Mouse (Mus musculus) Patski (cell line): ENCODE measurements at regions not wholly inside any gene's neighbourhood (a gene's known extent, or its start where the extent isn't known, plus 50 kb on each side); places are given as distances from the start of the nearest gene placed in this dataset.

Source experiments
- ATAC-seq: fragments of 100-300 bp; one replicate; pipeline ENCODE4 v1.8.0; 2021
- CTCF ChIA-PET: fragments of 350-600 bp; sonication (Branson Sonifier 250); formaldehyde crosslinking; loops from one replicate; lab custom pipeline; 2022; ENCODE audit warnings: inconsistent platforms; lab: Charles Lee
- POLR2A ChIA-PET: fragments of 350-600 bp; sonication (Branson Sonifier 250); formaldehyde crosslinking; loops from one replicate; lab custom pipeline; 2022; ENCODE audit warnings: antibody characterized with exemption, inconsistent platforms; lab: Charles Lee
- DNase-seq: peaks from one replicate; pipeline ENCODE4 v3.0.0-alpha.2; 2011; ENCODE audit warnings: low read depth, low spot score
- H3K27me3 ChIP-seq: fragments of 371-371 bp; one replicate; pipeline ENCODE4 v1.5.1; 2021
- CTCF ChIP-seq: fragments of 100-300 bp; IDR thresholded peaks from one replicate; pipeline ENCODE4 v1.5.1; 2021
- in situ Hi-C: fragments of 300-500 bp; cut with MboI; formaldehyde crosslinking; loops from 3 replicates; pipeline ENCODE4 v1.11.1; 2018; ENCODE audit warnings: low pct_unique_long_range_greater_than_20kb, mixed read lengths

DNA sequence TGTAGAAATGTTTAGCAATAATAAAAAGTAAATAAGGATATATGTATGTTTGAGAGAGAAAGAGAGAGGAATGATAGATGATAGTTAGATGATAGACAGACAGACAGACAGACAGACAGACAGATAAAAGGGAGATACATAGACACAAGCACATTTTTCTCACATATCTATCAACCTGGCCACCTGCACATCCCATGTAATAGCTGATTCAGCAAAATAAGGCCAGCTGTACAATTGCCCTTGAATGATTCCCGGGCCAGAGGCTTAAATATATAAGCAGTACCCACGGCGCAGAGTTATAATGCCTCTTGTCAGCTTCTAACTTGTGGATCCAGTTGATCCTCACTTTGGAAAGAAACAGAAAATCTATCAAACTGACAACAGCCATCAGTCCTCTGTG lies 178.5 kb downstream of the Tmem114 start:
- H3K27me3 ChIP-seq, result peaks cover 5% of the 10 kb centered on the region
- DNase-seq, result no peak
- ChIA-PET POLR2A (no interaction called here), CTCF (no interaction called here)
- in situ Hi-C loops, result no loop called here
- no peak for ATAC-seq
- no peak for TF ChIP-seq CTCF

DNA sequence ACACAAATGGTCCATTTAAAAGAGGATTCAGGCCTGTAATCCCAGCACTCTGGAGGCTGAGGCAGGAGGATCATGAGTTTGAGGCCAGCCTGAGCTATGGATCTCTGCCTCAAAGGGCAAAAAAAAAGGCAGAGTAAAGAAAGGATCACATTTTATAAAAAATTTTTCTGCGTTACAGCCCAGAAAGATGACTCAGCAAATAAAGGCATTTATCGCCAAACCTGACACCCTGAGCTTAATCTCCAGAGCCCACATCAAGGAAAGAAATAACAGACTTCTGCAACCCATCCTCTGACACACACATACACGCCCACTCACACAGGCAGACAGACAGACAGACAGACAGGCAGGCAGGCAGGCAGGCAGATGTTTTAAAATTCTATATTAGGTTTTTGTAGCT lies 179.3 kb downstream of the Tmem114 start:
- ChIA-PET CTCF (no interaction called here), POLR2A (no interaction called here)
- ATAC-seq (no peak), DNase-seq (no peak)
- no peak for TF ChIP-seq CTCF
- in situ Hi-C loops, result no loop called here
- peaks cover 5% of the 10 kb centered on the region for H3K27me3 ChIP-seq

DNA sequence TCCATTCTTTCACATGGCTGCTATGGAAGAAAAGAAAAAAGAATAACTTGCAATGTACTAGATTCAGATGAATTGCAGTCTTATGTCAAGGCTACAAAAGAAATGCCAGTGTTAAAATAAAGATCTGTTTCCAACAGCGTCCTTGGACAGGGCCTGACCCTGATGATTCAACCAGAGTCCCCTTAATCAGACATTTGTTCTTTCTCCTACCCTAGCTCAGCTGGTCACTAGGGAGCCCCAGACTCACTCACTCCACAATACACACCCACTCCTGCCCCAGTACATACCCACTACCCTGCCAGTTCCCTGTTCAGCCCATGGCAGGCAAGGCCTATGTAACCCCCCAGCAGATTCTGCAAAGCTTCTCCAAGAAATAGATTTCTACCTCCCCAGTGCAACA lies 190.6 kb downstream of the Tmem114 start:
- in situ Hi-C loops, result no loop called here
- DNase-seq (no peak), ATAC-seq (no peak)
- CTCF ChIA-PET, result no interaction called here
- no peak for TF ChIP-seq CTCF
- POLR2A ChIA-PET, result no interaction called here
- peaks cover 7% of the 10 kb centered on the region for H3K27me3 ChIP-seq

DNA sequence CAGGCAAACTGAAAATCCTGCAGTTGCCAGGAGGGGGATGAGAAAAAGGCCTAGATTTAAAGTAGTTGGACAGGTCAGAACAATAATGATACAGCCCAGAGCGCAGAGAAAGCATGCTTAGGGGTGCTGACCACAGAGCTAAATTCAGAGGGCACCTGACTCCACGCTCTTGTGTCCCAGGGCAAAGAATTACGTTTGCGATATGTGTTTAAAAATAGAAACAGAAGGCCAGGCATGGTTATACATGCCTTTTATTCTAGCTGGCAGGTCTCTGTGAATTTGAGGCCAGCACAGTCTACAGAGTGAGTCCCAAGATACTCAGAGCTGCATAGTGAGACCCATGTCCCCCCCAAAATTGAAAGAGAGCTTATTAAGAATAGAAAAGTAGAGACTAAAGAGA lies 192.9 kb downstream of the Tmem114 start:
- ChIA-PET CTCF (no interaction called here), POLR2A (no interaction called here)
- no peak for TF ChIP-seq CTCF
- ATAC-seq (no peak), DNase-seq (no peak)
- peaks cover 13% of the 10 kb centered on the region for H3K27me3 ChIP-seq
- in situ Hi-C loops, result no loop called here

DNA sequence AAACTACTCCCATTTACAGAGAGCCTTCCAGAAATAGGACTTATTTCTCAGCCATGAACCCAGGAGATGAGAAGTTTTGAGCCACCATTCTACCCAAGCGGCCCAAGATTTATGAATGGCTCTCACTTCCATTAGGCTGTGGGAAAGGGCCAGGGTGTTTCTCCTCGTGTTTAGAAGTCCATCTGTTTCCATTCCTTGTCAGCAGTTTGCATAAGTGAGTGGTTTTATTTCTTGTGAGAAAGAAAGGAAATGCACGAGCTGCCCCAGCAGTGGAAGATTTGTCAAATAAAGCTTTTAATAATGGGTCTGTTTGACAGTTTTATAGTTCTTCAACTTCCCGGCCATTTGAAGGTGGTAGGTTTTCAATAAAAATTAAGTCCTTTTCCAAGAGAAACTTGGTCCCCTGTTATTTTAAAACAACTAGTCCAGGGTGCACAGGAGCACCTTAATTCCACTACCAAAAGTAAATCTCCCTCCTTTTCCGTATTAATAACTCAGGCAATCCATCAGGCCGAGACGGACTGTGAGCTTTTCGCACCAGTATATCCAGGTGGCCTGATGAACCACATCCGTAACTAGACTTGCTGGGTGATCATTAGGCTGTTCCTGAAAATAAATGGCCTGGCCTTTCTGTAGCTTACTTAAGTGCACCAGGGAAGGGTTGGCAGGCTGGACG lies 201.2 kb downstream of the Tmem114 start:
- ATAC-seq (no peak), DNase-seq (no peak)
- in situ Hi-C loops, result no loop called here
- POLR2A ChIA-PET, result no interaction called here
- CTCF ChIA-PET, result interaction anchor here (0.9 kb wide), 1 partner anchor 17 kb away, joined by 3 read pairs; no protein-coding TSS in a partner anchor
- H3K27me3 ChIP-seq, result peaks cover 11% of the 10 kb centered on the region
- TF ChIP-seq CTCF, result no peak

DNA sequence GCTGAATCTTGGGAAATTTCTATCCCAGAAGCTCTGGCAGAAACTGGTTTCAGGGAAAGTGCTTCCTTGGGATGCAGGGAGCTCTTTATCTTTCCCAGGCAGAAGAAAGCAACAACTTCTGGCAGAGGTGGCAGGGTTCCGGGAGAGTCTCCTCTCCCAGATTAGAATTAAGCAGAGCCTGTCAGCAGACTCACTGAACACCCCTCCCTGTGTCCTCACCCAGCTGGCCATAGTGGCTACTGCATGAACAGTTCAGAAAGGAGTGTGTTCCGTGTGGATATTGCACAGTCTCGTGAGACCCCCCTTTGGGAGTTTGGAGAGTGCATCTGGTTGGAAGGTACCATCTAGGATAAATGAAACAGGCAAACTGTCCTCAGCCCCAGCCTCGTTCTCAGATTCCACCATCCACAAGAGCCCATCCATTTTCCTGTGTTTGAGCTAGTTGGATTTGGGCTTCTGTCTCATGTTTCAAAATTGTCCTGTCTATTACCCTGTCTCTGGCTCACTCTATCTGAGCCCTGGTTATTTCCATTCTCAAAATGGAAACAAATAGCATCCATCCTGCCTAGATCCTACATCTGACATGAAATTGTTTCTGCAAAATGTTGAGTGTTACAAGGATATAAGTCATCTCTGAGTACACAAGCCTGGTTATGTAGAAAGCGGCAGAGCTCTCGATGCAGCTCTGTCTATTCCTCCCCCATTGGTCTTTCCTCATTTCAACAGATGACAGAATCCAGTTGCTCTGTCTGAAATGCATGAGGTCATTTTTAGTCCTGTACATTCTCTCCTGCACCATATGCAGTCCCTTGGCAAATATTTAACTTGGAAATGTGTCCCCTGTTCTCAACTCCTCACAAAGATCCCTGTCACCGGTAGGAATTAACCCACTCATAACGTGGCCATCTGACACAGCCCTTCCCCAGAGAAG lies 216.4 kb downstream of the Tmem114 start:
- in situ Hi-C loops, result no loop called here
- no peak for DNase-seq

DNA sequence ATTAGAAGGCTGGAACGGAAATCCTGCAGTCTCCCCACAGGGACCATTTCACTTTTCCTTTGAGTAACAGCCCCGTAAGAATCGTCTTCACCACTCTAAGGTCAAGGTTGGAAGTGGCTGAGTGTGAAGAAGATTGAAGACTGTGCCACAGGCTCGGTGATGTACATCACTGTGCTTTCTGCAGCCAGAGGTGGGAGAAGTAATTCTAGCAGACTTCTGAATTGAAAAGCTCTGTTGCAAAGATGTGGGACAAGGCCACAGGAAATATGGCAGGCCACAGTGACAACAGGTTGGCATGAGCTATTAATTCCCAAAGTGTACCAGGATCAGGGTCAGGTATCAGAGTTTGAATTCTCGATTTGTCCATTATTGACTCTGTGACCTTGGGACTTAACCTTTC lies 219.9 kb downstream of the Tmem114 start:
- ChIA-PET POLR2A (no interaction called here), CTCF (no interaction called here)
- H3K27me3 ChIP-seq, result peaks cover 3% of the 10 kb centered on the region
- ATAC-seq, result no peak
- in situ Hi-C loops, result no loop called here
- DNase-seq, result no peak
- TF ChIP-seq CTCF, result no peak

More for the DNA sequence above, 216.4 kb downstream of the Tmem114 start:
- no peaks in the 10 kb centered on the region for H3K27me3 ChIP-seq
- no peak for ATAC-seq
- TF ChIP-seq CTCF, result no peak
- ChIA-PET POLR2A (no interaction called here), CTCF (no interaction called here)

DNA sequence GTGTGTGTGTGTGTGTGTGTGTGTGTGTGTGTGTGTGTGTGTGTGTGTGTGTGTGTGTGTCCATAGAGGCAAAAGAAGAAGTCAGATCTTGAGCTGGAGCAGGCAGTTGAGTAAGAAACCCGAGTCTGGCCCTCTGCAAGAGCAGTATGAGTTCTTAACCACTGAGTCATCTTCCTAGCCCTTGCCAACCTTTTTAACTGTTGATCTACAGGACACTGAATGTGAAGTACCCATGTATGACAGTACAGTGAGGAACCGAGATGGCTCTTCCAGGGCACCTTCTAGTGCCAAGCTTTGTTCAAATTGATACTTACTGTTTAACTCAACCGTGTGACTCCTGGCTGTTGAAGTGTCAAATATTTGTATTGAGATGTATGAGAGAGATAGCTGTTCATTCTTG lies 223.6 kb downstream of the Tmem114 start:
- in situ Hi-C loops, result no loop called here
- POLR2A ChIA-PET, result no interaction called here
- ATAC-seq (no peak), DNase-seq (no peak)
- TF ChIP-seq CTCF, result no peak
- peaks cover 3% of the 10 kb centered on the region for H3K27me3 ChIP-seq
- CTCF ChIA-PET, result interaction anchor here (1.2 kb wide), 1 partner anchor 24 kb away, joined by 3 read pairs; no protein-coding TSS in a partner anchor

DNA sequence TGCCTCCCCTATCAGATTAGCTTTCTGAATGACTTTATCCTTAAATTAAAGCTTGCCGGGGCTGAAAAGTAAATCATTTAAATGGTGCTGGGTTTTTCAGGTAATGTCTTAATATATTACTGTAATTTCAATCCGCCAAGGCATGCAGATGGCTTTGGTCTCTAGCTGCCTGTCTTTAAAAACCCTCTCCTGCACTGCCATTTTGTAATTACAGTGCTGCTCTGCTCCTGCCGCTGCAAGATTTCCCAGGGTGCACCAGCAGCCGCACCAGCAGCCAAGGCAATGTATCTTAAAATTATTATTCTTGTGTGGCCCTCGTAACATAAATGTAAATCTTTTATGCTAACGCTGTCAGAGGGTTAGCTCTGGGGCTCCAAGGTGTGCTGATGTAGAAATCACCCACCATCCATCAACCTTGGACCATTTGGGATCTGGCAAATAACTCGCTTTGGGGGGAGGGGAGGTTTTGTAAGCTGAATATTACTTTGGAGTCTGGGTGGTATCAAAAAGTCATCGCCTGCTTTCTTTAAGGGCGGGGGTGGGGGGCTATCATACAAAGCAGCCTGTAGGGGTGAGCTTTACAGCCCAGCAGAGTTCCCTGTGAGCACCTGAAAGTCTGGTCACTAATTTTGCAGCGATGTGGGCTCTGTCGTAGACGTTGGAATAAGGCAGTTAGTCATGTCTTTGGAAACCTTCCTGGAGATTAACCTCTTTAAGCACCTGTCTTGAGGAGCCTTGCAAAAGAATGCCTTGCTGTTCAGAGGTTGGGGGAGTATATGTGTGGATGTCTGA lies 226.0 kb downstream of the Tmem114 start:
- TF ChIP-seq CTCF, result no peak
- POLR2A ChIA-PET, result no interaction called here
- CTCF ChIA-PET, result interaction anchor here (1.2 kb wide), 1 partner anchor 12 kb away, joined by 3 read pairs; no protein-coding TSS in a partner anchor
- peaks cover 3% of the 10 kb centered on the region for H3K27me3 ChIP-seq
- in situ Hi-C loops, result no loop called here
- DNase-seq (no peak), ATAC-seq (no peak)

DNA sequence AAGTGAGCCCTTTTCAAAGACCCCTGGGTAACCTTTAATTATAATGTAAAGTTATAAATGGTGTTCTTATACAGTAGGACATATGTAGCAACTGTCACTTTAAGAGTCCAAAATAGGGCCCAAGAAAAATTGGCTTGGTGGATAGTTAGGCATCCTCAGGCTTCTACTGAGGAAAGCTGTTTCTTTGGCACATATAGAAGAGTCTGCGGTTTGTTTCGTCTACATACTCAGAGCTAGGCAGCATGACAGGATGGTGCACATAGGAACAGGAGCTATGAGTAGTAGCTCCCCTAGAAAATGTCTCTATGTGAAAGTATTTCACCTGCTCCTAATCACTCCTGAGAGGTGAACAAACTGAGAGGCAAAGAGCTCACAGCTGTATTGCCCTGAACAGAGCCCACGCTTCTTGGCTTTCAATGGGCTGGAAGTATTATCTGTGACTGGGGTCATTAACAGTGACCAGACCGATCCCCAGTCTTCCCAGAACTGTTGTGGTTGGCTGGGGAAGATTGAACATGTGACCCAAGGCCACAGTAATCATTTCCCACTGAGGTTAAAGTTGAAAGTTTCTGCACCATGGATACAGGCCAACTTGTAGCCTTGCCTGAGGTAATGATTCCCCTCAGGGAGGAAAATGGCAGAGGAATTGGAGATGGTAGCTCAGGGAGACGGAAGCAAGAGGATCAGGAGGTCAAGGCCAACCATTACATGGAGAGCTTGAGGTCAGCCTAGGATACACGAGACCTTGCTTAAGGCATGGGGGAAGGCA lies 235.3 kb downstream of the Tmem114 start:
- CTCF ChIA-PET, result no interaction called here
- DNase-seq (no peak), ATAC-seq (no peak)
- POLR2A ChIA-PET, result no interaction called here
- in situ Hi-C loops, result no loop called here
- H3K27me3 ChIP-seq, result no peaks in the 10 kb centered on the region
- no peak for TF ChIP-seq CTCF
